Mouse (Mus musculus) embryo, embryonic 10 days (tissue): ENCODE data around the gene Chrm3.

Source experiments
- DNase-seq: peaks from one replicate; pipeline ENCODE4 v3.0.0-alpha.2; 2015; ENCODE audit warnings: low spot score

Gene Chrm3

DNA sequence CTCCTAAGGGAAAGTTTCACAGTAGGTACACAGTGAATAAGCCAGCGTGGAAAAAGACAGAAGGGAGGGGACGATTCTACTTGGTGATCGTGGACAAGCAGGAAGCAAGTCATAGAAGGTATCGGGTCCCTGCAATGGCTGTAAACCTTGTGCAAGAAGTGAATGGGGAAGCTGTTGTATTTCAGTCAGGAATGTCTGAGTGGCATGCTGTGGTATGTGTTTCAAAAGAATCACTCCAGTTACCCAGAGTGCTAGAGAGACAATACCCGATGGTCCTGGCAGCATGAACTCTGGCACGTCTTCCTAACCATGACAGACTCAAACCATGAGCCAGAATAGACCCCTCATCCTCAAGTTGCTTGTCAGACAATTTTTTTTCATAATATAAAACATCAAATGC, 375.0 kb downstream of the Chrm3 start:
- no peak for DNase-seq

- no peak for DNase-seq
These were observed 377.4 kb downstream of the Chrm3 start for GRCm38 (mm10) chr13:9983293-9983692.

DNA sequence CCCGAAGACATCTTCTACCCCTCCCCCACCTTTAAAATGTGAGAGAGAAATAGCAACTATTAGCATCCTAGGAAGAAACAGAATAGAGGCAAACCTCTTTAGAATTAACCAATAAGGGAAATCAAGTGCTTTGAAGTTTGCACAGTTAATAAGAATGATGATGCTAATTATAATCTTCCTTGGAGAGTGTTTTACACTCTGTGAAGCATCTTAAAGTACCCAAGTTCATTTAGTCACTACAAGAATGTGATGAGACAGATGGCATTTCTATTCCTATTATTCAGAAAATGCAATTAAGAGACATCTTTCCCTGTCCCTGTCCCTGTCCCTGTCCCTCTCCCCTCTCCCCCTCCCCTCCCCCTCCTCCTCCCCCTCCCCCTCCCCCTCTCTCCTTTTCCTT, 382.9 kb downstream of the Chrm3 start:
- no peak for DNase-seq

DNA sequence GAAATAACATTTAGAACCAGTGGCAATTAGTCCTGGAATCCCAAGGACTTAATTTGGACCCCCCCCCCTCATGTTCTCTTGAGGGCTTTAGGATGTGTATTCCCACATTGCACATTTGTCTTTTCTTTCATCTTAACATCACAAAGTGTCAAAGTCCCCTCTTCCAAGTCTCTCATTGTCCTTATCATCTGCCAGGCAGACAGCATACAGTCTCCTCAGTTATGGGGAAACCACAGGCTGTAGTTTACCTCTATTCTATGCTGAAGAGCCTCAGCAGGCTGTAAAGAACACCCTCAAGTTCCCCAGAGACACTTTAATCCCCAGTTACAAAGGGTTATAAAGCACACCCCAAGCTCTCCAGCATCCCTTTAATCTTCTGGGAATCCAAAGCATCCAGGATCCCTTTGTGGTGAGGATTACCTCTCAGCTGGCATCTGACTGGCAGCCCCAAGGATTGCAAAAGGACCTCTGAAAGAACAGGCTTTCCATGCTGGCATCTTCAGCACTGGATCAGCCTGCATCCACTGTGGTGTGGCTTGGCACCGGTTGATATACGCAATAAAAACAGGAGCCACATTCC, 386.8 kb downstream of the Chrm3 start:
- DNase-seq = no peak

GRCm38 (mm10) chr13:9971845-9972244, 388.8 kb downstream of the Chrm3 start:
- DNase-seq = no peak

DNA sequence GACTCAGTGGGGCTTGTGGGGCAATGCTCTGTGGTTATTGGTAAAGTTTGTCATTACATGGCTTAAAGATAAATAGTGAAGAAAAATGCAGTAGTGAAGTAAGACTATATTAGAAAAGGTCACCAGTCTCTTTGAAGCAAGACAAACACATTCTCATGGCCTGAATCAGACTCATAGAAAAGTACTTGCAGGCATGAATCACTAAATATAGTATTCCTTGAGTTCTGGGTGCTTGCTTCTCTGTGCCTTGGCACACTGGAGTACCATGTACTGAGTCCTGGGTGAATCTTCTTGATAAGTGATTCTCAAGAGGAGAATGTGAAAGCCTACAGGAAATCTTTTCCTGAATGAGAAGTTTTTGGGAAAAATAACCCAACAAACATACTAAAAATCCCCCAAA, 408.0 kb downstream of the Chrm3 start:
- no peak for DNase-seq

DNA sequence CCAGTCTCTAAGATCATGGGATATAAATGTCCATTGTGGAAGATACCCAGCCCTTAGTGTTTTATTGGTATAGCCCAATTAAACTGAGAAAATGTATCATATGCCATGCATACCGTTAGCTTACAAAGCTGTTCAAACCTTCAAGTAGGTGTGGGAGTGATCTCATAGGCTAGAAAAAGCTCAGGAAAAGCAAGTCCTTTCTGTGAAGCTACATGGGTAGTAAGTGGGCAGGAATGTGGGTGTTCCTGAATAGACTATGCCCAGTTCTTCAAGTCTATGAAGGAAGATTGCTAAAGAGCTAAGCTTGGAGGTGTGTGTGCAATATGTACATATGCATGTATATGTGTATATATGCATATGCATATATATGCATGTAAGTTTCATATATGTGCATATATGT, 409.3 kb downstream of the Chrm3 start:
- DNase-seq = no peak

DNA sequence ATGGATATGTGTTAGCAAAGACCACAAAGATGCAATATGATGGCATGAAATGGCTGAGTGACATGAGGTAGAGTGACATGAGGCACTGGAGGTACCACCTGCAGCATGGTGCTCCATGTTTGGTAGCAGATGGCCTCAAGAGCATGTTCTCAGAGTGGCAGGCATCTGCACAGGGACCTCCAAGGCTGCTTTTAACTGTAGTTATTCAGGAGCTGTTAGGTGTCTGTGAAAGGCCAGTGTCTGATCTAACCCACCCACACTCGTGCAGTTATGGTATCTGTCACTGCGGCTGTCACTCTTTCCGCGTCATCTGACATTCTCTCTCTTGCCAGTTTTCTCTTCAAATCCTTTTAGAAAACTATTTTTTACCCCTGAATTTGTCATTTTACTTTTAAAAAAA, 411.6 kb downstream of the Chrm3 start:
- no peak for DNase-seq

DNA sequence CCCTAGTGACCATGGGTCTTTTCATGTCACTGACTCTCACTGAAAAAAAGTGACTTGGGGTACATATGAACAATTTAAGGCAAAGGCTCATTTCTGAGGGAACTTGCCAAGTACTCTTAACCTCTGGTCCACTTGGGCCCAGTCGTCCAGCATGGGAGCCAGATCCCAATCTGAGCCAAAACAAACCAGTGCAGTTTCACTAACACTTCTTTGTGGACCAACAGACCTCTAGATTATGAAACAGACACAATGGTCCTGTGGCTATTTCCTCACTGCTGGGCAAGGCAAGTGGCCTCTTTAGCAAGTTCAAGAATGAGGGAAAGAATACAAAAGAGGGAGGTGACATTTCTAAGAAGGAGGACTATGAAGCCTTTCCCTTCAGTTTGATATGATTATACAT, 420.5 kb downstream of the Chrm3 start:
- no peak for DNase-seq

GRCm38 (mm10) chr13:9938798-9939485, 421.7 kb downstream of the Chrm3 start:
- no peak for DNase-seq

DNA sequence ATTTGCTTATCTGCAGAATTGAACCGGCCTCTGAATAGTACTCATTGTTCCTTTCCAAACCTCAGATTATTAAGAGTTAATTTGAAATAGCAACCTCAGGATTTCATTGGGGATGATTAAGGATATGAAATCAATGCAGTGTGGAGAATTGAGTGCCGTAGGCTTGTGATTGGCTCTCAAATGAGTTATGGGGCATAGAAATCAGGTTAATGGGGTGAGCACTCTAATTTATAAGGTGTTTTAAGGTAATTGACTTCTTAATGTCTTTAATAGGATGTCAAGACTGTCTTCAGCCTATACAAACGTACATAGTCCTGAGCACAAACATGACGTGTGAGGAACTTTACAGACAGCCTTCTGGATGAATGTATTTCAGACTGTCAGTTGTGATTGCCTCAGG, 427.9 kb downstream of the Chrm3 start:
- no peak for DNase-seq

GRCm38 (mm10) chr13:9930606-9931005, 430.0 kb downstream of the Chrm3 start:
- DNase-seq = no peak

DNA sequence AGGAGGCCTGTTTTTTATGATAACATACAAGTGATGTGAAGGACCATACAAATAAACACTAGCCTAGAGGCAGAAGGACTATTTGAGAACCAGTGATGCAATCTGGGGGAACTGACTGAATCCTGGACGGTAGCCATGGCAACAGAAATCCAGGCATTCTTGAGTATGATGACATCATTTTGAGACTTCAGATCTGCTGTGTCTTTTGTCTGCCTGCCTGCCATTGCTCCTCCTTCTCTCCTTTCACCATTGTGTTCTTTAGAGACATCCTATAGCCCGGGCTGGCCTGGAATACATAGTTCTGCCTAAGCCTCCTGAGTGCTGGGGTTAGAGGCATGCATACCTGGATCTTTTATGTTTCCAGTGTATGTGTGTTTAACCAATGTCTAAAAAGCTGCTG, 430.7 kb downstream of the Chrm3 start:
- DNase-seq = peak; percentile 52

DNA sequence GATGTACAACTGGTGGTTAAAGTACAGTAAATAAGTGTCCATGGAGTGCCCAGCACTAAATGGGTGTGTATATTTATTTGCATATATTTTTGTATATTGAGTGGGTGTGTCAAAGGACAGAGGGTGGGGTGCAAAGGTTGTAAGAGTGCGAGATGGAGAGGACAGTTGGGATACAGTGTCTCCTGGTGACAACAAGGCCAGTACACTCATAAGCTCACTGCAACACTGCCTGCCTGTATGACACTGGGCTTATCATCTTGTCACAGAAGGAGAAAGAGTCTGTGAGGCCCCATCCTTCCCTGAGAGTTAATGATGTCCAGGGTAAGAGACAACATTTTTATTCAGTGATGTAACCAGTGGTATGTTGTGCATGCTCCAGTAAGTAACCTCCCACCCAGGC, 439.5 kb downstream of the Chrm3 start:
- DNase-seq = no peak

- no peak for DNase-seq
These were observed 447.9 kb downstream of the Chrm3 start for GRCm38 (mm10) chr13:9912697-9913096.

DNA sequence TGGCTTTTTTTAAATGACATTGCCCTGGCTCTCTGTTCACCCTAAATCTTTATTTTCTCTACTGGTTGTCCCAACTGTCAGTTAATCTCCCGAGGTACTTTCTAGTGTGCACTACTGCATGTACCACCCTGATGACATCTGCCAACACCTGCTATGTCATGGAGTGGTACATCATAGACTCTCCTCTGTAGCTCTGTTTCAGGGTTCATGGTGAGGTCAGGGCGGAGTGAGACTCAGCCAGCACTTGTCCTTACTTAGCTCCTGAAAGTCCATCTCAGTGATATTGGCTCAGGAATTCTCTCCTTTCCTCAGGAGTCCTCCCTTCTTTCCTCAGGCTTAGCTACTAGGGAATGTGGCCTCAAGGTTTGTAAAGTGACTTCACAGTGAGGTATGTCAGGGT, 451.9 kb downstream of the Chrm3 start:
- no peak for DNase-seq

DNA sequence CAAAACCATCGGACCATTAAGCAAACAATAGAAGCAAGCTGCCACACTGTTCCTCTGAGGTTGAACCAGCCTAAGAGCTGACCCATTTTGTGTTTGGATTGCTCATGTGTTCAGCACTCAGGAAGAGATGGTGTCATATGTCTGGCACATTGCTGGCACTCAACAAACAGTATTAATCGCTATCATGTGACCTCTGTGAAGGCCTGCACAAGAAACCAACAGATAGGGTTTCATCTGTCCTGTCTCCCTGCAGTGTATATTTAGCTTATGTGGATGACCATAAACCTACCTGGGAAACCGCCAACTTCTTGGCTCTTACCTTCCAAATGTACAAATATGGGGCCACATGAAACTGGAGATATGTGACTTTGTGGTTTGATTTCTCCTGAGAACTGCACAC, 453.4 kb downstream of the Chrm3 start:
- no peak for DNase-seq

DNA sequence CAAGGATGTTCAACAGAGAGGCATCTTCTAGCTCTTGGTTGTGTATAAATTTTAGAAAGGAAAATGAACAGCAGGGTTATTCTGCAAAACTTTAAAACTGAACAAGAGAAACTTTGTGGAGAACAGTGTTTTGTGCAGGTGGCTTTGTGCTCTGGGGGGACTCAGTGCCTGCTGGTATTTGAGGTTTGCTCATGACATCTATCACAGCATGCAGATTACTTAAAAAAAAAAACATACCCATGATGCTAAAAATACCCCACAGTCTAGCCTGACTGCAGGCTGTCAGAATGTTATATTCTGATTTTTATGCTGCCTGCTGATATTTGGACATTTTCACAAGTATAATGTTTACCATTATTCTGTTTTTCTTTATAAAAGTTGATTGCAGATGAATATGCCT, 456.2 kb downstream of the Chrm3 start:
- no peak for DNase-seq

DNA sequence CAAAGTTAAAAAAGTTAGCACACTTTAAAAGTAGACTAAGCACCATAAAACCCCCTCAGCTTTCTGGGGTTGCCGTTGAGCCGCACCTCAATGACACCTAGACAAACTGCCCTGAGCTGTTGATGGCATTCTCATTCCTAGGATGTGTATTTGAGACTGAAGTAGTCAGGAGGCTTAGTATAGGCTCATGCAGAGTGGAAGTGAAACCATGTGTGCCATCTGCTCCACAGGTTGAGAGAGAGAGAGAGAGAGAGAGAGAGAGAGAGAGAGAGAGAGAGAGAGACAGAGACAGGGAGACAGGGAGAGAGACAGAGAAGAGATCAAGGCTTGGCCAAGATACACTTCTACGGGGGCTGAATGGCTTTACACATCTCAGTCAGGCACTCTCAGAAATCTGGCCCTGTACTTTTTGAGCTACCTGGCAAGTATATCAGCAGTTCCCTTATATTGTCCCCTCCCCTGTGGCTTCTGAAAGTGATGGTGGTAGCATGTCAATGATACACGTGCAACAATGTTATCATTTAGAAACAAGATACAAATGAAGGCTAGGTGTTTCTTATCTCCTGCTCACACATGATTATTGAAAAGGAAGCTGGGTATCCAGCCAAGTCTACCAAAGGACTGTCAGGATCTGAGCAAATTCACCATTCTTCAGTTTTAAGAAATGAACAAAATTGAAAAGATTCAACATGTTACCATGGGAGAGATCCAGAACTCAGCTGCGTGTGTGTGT, 459.8 kb downstream of the Chrm3 start:
- no peak for DNase-seq

DNA sequence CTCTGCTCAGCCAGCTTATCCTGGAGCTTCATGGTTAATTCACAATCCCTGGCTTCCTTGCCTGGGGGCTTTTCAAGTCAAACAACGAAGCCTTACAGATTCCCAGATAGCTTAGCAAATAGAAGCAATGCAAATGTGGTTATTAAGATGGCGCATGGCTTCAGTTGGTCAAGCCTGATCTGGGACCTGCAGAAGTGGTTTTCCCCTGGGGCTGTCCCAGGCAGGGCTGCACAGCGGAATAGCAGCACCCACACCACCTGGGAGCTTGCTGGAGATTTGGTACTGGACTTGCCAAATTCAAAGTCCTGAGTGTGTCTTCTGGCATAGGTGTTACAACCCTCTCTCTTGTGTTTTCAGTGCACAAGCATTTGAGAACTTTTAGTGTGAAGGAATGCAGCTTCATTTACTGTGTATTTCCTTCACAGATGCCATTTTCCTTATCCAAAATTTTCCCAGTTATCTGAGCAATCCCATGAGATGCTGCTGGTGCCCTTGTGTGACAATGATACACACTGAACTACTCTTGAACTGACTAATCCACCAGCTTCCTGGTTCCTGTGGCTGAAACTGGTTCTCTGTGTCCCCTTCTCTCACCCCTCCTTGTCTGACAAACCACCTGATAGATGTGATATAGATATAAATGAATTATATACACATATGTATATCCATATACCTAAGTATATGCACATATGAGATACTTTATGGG, 461.8 kb downstream of the Chrm3 start:
- no peak for DNase-seq

DNA sequence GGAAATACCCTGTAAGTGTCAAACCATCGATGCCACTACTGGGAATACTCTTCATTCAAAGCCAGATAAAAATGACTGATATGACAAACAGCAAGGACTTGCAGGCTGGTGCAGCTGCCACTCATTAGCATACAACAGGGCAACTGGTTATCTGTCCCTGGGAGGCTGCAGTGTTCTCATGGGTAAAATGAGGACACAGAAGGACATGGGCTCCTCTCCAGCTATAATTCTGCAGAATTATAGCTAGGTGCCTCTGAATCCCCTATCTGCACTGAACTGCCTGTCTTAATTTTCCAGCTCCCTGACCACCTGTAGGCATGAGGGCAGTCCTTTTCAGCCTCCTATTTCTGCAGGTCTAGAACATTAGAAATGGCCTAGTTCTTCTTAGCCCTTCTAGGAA, 463.4 kb downstream of the Chrm3 start:
- DNase-seq = no peak

- DNase-seq = no peak
These were observed 465.5 kb downstream of the Chrm3 start for GRCm38 (mm10) chr13:9895045-9895625.

DNA sequence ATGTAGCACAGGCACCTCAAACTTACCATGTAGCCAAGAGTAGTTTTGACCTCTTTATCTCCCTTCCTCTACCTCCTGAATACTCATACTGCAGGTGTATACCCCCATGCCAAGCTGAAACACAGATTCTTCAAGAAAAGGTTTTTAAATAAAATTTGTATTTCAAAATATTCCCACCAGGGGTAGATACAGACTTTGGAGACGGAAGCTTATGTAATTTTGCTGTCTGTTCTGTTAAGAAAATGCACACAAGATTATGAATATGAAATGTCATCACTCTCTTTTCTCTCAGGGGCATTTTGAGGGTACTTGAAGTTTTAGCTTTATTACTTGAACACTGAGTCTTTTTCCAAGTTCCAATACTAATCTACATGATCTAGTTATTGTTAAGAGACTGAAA, 469.6 kb downstream of the Chrm3 start:
- no peak for DNase-seq
